Mouse (Mus musculus): ENCODE results near the gene Olfr1281. TPM values are rescaled to one million over a fixed set of nuclear protein-coding genes. Genes with fewer than 3 reads are reported as not detected.
"Not testable (repeated sequence)": the region's sequence is repeated elsewhere in the genome, so short reads cannot be mapped to it uniquely, and the experiment has no call there.

Gene Olfr1281
- total RNA-seq (2021) = not detected
- long read RNA-seq, experiment 1 = 0 reads
- long read RNA-seq, experiment 2 = 0 reads

DNA sequence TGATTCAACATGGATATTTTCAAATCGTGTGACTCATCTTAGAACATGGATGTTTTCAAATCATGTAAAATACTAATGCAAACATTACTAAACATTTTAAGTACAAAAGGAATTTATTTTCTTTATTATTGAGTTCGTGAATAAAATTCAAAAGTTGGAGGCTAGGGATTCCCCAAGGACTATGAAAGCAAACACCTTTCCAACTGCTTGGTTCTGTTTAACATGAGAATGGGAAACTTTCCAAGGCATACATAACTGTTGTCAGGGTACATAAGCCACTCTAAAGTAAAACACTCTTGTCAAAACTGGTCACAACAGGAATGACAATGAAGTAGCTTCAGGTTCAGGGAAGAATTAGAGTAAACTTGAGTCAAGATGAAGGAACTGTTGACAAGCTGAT, at the start of gene Olfr1281:
Olfr1281 (plus strand) TSS at position 301 of the 400 bp plus-strand sequence.
- no peak for DNase-seq (ENCODE audit: low spot score in 2 of 2)
- no peak within 1 kb of the TSS for H3K27ac ChIP-seq
- H3K4me3 ChIP-seq = no peak within 1 kb of the TSS
- no peak for TF ChIP-seq CTCF (conservative IDR thresholded peaks at IDR 0.05)

DNA sequence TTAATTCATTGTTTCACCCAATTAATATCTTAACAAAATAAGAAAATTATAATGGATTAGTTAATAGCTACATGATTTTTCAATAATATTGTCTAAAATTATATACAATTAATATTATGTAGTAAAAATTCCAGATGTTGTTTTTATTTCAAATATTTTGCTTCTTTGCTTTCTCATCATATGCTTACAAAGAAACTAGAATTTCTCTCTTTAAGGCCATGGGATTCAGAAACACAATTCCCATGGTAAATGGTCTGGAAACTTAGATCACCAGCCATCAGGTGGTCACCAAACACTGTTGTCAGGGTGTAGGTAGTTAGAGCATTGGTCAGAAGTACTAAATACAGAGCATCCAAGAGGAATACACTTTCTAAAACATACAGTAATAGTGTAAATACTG, 36.5 kb upstream of the Olfr1281 start, which contains the start of gene Olfr1278:
Olfr1278 (plus strand) TSS at position 301 of the 400 bp plus-strand sequence.
- TF ChIP-seq CTCF (conservative IDR thresholded peaks at IDR 0.05) = no peak
- Histone ChIP-seq H3K4me3 (no peak within 1 kb of the TSS), H3K27ac (no peak within 1 kb of the TSS)
- DNase-seq (ENCODE audit: low spot score in 2 of 2) = no peak

DNA sequence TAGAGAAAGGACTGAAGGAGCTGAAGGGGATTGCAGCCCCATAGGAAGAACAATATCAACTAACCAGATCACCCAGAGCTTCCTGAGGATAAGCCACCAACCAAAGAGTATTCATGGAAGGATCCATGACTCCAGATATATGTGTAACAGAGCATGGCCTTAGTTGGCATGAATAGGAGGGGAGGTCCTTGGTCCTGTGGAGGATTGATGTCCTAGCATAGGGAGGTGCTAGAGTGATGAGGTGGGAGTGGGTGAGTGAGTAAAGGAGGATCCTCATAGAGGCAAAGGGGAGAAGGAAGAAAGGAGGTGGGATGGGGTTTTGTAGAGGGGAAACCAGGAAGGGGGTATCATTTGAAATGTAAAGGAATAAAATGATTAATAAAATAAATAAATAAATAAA, 27.8 kb upstream of the Olfr1281 start:
- no peak overlapping the region for H3K4me3 ChIP-seq
- TF ChIP-seq CTCF (conservative IDR thresholded peaks at IDR 0.05) = no peak
- DNase-seq (ENCODE audit: low spot score in 2 of 2) = no peak
- H3K27ac ChIP-seq = no peak overlapping the region

DNA sequence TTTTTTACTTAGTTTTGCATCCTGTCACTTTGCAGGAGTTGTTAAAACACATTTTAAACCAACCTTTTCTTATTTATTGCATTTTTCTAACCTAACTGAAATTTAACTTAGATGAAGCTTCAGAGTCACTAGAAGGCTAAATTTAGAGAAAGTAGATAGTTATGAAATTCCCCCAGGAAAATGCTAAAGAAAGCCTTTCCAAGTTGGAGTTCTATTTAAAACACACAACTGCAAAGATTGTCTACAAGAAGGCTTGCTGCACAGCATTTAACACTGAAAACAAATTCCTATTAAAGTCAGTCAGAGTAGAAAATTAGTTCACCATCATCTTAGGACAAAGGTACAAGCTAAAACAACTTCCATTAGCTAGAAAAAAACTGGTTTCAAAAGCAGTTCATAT, 25.9 kb upstream of the Olfr1281 start, which contains the start of gene Olfr1279:
Olfr1279 (plus strand) TSS at position 262 of the 400 bp plus-strand sequence.
- H3K27ac ChIP-seq = no peak within 1 kb of the TSS
- TF ChIP-seq CTCF (conservative IDR thresholded peaks at IDR 0.05) = no peak
- no peak for DNase-seq (ENCODE audit: low spot score in 2 of 2)
- no peak within 1 kb of the TSS for H3K4me3 ChIP-seq

DNA sequence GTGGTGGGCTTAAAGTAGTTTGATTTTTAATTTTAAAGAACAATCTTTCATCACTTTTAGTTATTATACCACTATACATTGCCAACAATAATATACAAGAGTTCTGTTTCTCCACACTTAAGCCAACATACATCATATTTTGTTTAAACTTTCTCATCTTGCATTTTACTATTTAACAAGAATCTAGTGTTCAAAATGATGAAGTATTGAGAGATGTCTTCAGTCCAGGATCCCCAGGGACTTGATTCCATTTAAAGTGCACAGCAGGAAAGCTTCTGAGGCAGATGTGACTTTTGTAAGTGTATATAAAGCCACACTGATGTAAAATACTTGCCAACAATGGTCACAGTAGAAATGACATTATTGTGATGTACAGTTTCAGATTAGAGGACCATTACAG, 12.6 kb upstream of the Olfr1281 start, which contains the start of gene Olfr1280:
Olfr1280 (plus strand) TSS at position 301 of the 400 bp plus-strand sequence.
- TF ChIP-seq CTCF (conservative IDR thresholded peaks at IDR 0.05) = no peak
- DNase-seq (ENCODE audit: low spot score in 2 of 2) = no peak
- H3K27ac ChIP-seq = no peak within 1 kb of the TSS

DNA sequence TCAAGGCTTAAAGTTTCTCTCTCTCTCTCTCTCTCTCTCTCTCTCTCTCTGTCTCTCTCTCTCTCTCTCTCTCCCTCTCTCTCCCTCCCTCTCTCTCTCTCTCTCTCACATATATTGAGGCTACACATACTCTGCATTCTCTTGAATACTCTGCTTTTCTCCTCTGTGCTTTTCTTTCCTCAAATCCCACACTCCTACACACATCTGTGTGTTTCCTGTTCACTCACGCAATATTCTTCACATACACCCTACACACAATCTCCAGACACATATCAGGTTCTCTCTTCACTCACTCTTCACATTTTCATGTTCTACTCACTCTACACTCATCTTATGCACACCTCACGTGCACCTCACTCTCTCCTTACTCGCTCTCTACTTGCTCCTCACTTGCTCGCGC, 7.4 kb downstream of the Olfr1281 start:
- not testable (repeated sequence) for DNase-seq (ENCODE audit: low spot score in 2 of 2); H3K27ac ChIP-seq; H3K4me3 ChIP-seq

More for the DNA sequence above, 12.6 kb upstream of the Olfr1281 start, which contains the start of gene Olfr1280:
- H3K4me3 ChIP-seq = no peak within 1 kb of the TSS

DNA sequence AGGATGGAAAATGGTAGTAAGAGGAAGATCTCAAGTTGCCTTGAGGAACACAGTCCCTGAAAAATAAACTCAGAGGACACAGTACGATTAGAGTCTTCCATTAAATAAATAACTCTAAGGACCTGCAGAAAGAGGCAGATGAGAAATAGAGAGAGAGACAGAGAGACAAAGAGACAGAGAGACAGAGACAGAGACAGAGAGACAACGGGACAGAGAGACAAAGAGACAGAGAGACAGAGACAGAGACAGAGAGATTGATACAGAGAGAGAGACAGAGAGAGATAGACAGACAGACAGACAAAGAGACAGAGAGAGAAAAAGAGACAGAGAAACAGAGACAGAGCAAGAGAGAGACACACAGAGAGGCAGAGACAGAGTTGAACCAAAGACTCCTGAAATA, 9.7 kb downstream of the Olfr1281 start, which contains the start of gene Olfr1282:
Olfr1282 (minus strand) TSS at position 101 of the 400 bp plus-strand sequence.
- H3K4me3 ChIP-seq = no peak within 1 kb of the TSS
- no peak within 1 kb of the TSS for H3K27ac ChIP-seq
- DNase-seq (ENCODE audit: low spot score in 2 of 2) = no peak
- no peak for TF ChIP-seq CTCF (conservative IDR thresholded peaks at IDR 0.05)

DNA sequence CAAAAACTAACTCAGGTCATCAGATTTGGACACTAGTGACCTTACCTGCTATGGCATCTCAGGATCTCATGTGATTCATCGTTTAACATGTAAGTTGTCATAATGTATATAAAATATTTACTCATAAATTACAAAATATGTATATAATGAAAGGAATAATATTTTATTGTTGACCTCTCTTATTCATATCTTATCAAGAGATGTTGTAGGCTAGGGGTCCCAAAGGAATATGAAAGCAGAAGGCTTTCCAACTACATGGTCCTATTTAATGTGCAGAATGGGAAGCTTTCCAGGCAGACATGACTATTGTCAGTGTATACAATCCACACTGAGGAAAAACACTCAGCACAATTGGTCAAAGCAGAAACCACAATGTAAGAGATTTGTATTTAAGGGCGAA, 40.2 kb downstream of the Olfr1281 start, which contains the start of gene Olfr1283:
Olfr1283 (plus strand) TSS at position 301 of the 400 bp plus-strand sequence.
- Histone ChIP-seq H3K27ac (no peak within 1 kb of the TSS), H3K4me3 (no peak within 1 kb of the TSS)
- TF ChIP-seq CTCF (conservative IDR thresholded peaks at IDR 0.05) = no peak
- no peak for DNase-seq (ENCODE audit: low spot score in 2 of 2)

DNA sequence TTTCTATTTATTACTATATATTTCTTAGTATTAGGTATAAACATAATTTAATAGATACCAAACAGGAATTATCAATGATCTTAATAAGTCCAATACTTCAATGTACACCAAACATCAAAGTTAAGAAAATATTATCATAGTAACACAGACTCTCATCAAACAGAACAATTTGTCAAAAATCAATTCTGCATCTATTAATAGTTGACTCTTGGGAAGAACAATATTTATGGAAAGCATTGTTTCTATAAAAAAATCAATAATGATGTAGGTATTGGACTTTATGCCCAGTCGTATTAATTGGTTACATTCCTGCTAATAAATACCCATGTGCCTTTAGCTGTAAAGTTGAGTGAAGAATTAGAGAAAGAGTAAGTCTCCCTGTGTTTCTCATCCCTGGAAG, 48.9 kb downstream of the Olfr1281 start, which contains the start of gene Olfr1284:
Olfr1284 (plus strand) TSS at position 301 of the 400 bp plus-strand sequence.
- DNase-seq (ENCODE audit: low spot score in 2 of 2) = no peak
- Histone ChIP-seq H3K27ac (no peak within 1 kb of the TSS), H3K4me3 (no peak within 1 kb of the TSS)
- TF ChIP-seq CTCF (conservative IDR thresholded peaks at IDR 0.05) = no peak

Other genes with a start within 250 kb of the Olfr1281 start
- gene Gm13941, start 220.5 kb upstream of the Olfr1281 start, total RNA-seq (2021) = not detected
- gene Gm15130, start 173.6 kb upstream of the Olfr1281 start, total RNA-seq (2021) = not detected
- gene 4930430A15Rik, start 96.9 kb upstream of the Olfr1281 start, total RNA-seq (2021) = not detected
- not detected for gene Olfr1275, start 91.2 kb upstream of the Olfr1281 start, total RNA-seq (2021)
- gene Olfr1276, start 72.0 kb upstream of the Olfr1281 start, total RNA-seq (2021) = not detected
- gene Olfr1277, start 52.4 kb upstream of the Olfr1281 start, total RNA-seq (2021) = not detected
- gene Olfr1278, start 36.4 kb upstream of the Olfr1281 start, total RNA-seq (2021) = not detected
- gene Olfr1279, start 25.9 kb upstream of the Olfr1281 start, total RNA-seq (2021) = not detected
- not detected for gene Olfr1280, start 12.5 kb upstream of the Olfr1281 start, total RNA-seq (2021)
- gene Olfr1282, start 9.6 kb downstream of the Olfr1281 start, total RNA-seq (2021) = not detected
- gene Olfr1283, start 40.3 kb downstream of the Olfr1281 start, total RNA-seq (2021) = not detected
- gene Olfr1284, start 49.0 kb downstream of the Olfr1281 start, total RNA-seq (2021) = not detected
- gene Olfr1286, start 96.6 kb downstream of the Olfr1281 start, total RNA-seq (2021) = not detected
- not detected for gene Olfr1287, start 122.6 kb downstream of the Olfr1281 start, total RNA-seq (2021)
- not detected for gene Olfr1288, start 147.6 kb downstream of the Olfr1281 start, total RNA-seq (2021)
- not detected for gene Olfr1289, start 154.3 kb downstream of the Olfr1281 start, total RNA-seq (2021)
- not detected for gene Olfr1290, start 167.3 kb downstream of the Olfr1281 start, total RNA-seq (2021)
- not detected for gene Olfr1291-ps1, start 170.7 kb downstream of the Olfr1281 start, total RNA-seq (2021)
- not detected for gene Olfr1293-ps, start 198.7 kb downstream of the Olfr1281 start, total RNA-seq (2021)
- not detected for gene Olfr1294, start 213.8 kb downstream of the Olfr1281 start, total RNA-seq (2021)
- gene Olfr1295, start 243.2 kb downstream of the Olfr1281 start, total RNA-seq (2021) = not detected